In genomic region chr13:52017598-52018190, GRCm38 (mm10) we compare ENCODE assay signal across 12 mouse cellular contexts.
A peak's percentile ranks its signal among the peaks of the same experiment; 100 is the strongest.
DNase-seq lines count a peak whose midpoint lies in the region; ATAC-seq and TF ChIP-seq lines count a peak whose summit lies in the region.
"Had no signal": no experiment of that assay in that cellular context is flagged by ENCODE, and none has a peak within 500 bp of the region (broad histone marks: within the 10 kb centered on the region; RNA-seq: fewer than 3 reads in every experiment).

No protein-coding gene starts in this region.

- no peaks in the 10 kb centered on the region for H3K9me3 ChIP-seq in midbrain, embryonic 14.5 days (ENCODE audit: control insufficient read depth, low read length)
- H3K9me3 ChIP-seq in midbrain, embryonic 15.5 days = no peaks in the 10 kb centered on the region
- H3K9me3 ChIP-seq: neural tube, embryonic 15.5 days had no signal

- H3K27me3 ChIP-seq in midbrain, embryonic 14.5 days (ENCODE audit: control insufficient read depth, insufficient read depth, low read length) = no peaks in the 10 kb centered on the region
- H3K27me3 ChIP-seq in midbrain, embryonic 15.5 days (replicated peaks) = no peaks in the 10 kb centered on the region
- H3K27me3 ChIP-seq: neural tube, embryonic 15.5 days had no signal

- ATAC-seq in cerebellum, adult (ENCODE audit: insufficient number of reproducible peaks, low FRiP score, low TSS enrichment) = no peak
- ATAC-seq in midbrain, embryonic 14.5 days (ENCODE audit: low FRiP score, low TSS enrichment) = no peak
- ATAC-seq in midbrain, embryonic 15.5 days (replicated peaks) = no peak
- peak; percentile 28; the same call in 1 of the 2 replicates for ATAC-seq in granulocyte monocyte progenitor cell, adult 5-6 weeks (replicated peaks; ENCODE audit: poor library complexity, severe bottlenecking)

- peak; percentile 17 for DNase-seq in cerebellum, adult 11 months
- peak; percentile 21 for DNase-seq in midbrain, embryonic 14.5 days
- peak; percentile 59 to 61 for DNase-seq in adrenal gland, postnatal 36 days
- no peak for DNase-seq in layer of hippocampus, postnatal 10 days (ENCODE audit: low spot score in 2 of 2)
- no peak for DNase-seq in layer of hippocampus, adult 2 months (ENCODE audit: low spot score in 2 of 2)
- DNase-seq: kidney, adult 8-10 months; thymus, postnatal 25 days had no signal

- no peak overlapping the region for H3K27ac ChIP-seq in midbrain, embryonic 14.5 days (replicated peaks; ENCODE audit: low read depth, low read length)
- H3K27ac ChIP-seq in midbrain, embryonic 15.5 days = no peak overlapping the region
- H3K27ac ChIP-seq in layer of hippocampus, adult 2 months = no peak overlapping the region
- H3K27ac ChIP-seq: liver, embryonic 14.5 days; neural tube, embryonic 15.5 days had no signal

- no peak overlapping the region for H3K4me2 ChIP-seq in midbrain, embryonic 14.5 days (ENCODE audit: low read length)
- no peak overlapping the region for H3K4me2 ChIP-seq in midbrain, embryonic 15.5 days
- H3K4me2 ChIP-seq: neural tube, embryonic 15.5 days had no signal

- H3K36me3 ChIP-seq in midbrain, embryonic 14.5 days (ENCODE audit: control insufficient read depth, insufficient read depth, low read length) = no peaks in the 10 kb centered on the region
- H3K36me3 ChIP-seq in midbrain, embryonic 15.5 days (replicated peaks) = no peaks in the 10 kb centered on the region
- H3K36me3 ChIP-seq: neural tube, embryonic 15.5 days had no signal

- WGBS in midbrain, embryonic 14.5 days = 88% methylated on average over 11 of the region's 11 CpGs
- WGBS in midbrain, embryonic 15.5 days = 83% methylated on average over 11 of the region's 11 CpGs

- no peak overlapping the region for H3K9ac ChIP-seq in midbrain, embryonic 14.5 days (replicated peaks; ENCODE audit: low read length)
- H3K9ac ChIP-seq in midbrain, embryonic 15.5 days = no peak overlapping the region
- H3K9ac ChIP-seq: liver, embryonic 14.5 days; neural tube, embryonic 15.5 days had no signal

- TF ChIP-seq CTCF in layer of hippocampus, adult 2 months (conservative IDR thresholded peaks at IDR 0.05) = no peak

- H3K4me3 ChIP-seq in midbrain, embryonic 14.5 days (replicated peaks; ENCODE audit: low read depth, low read length) = no peak overlapping the region
- H3K4me3 ChIP-seq in midbrain, embryonic 15.5 days = no peak overlapping the region
- no peak overlapping the region for H3K4me3 ChIP-seq in layer of hippocampus, adult 2 months
- H3K4me3 ChIP-seq: neural tube, embryonic 15.5 days had no signal

- H3K4me1 ChIP-seq in midbrain, embryonic 14.5 days (ENCODE audit: control insufficient read depth, insufficient read depth, low read length) = peaks cover 38% of the 10 kb centered on the region
- H3K4me1 ChIP-seq in midbrain, embryonic 15.5 days = peaks cover 42% of the 10 kb centered on the region

Comparison
In these comparisons a context has a peak if more than half of its experiments do, and no peak if none do; other contexts are left out.
1. DNase-seq: peak in cerebellum, adult 11 months (single experiment), midbrain, embryonic 14.5 days (single experiment) and adrenal gland, postnatal 36 days (2 of 2); none in layer of hippocampus, postnatal 10 days (0 of 2) and layer of hippocampus, adult 2 months (0 of 2).